Mouse (Mus musculus) cerebellum, adult 2 months (tissue): ENCODE data around the gene Gm12888. TPM values are rescaled to one million over a fixed set of nuclear protein-coding genes. Genes with fewer than 3 reads are reported as not detected.
"Not testable (repeated sequence)": the region's sequence is repeated elsewhere in the genome, so short reads cannot be mapped to it uniquely, and the experiment has no call there.

Experiments used
- DNase-seq, 2 experiments: peaks; one replicate each; pipeline ENCODE4 v3.0.0; 2021
- H3K27ac ChIP-seq: fragments of 200-500 bp; 2 replicates; pipeline ENCODE4 v1.5.1; 2012; ENCODE audit warnings: low read length, control low read depth, inconsistent platforms; ENCODE audit not compliant: insufficient read depth
- H3K27me3 ChIP-seq: fragments of 200-500 bp; 2 replicates; pipeline ENCODE4 v1.6.1; 2012; ENCODE audit warnings: inconsistent platforms, mild to moderate bottlenecking, low read length, moderate library complexity; ENCODE audit not compliant: control insufficient read depth, insufficient read depth
- H3K4me1 ChIP-seq: fragments of 200-500 bp; 2 replicates; pipeline ENCODE4 v1.6.1; 2011; ENCODE audit warnings: low read length; ENCODE audit not compliant: control insufficient read depth, insufficient read depth
- H3K4me3 ChIP-seq: fragments of 200-500 bp; replicated peaks from 2 replicates; pipeline ENCODE3; 2011; ENCODE audit warnings: mild to moderate bottlenecking, low read depth, low read length, control low read depth; ENCODE audit not compliant: insufficient read depth
- WGBS: fragments of 180-500 bp; shearing (Covaris S2); methylation state at CpG from one replicate; pipeline ENCODE4 v1.1.7; 2018; 5-methylcytosine and 5-hydroxymethylcytosine counted together
- polyA plus RNA-seq: library from polyadenylated mRNA; depleted of rRNA; stranded (reverse); fragments of >200 nt; gene quantifications from 2 replicates; pipeline ENCODE4 v1.2.3, GENCODE M21; 2012; rRNA removed

Gene Gm12888
- not detected in 2 replicates for polyA plus RNA-seq

GRCm38 (mm10) chr4:121324817-121325216 is at the start of gene Gm12888:
Gm12888 (minus strand) TSS chr4:121324917.
- not testable (repeated sequence) for H3K27me3 ChIP-seq, H3K27ac ChIP-seq, DNase-seq, H3K4me1 ChIP-seq, H3K4me3 ChIP-seq
- WGBS, result 60% methylated on average over 3 of the region's 5 CpGs

Other genes with a start within 250 kb of the Gm12888 start
- gene Zmpste24, start 226.7 kb downstream of the Gm12888 start, polyA plus RNA-seq, result 24.5 and 25.3 TPM in 2 replicates
- gene Tmco2, start 215.7 kb downstream of the Gm12888 start, polyA plus RNA-seq, result 0.16 TPM in 2 replicates
- gene Rlf, start 109.8 kb downstream of the Gm12888 start, polyA plus RNA-seq, result 14.9 and 16.0 TPM in 2 replicates
- gene Gm12886, start 98.2 kb upstream of the Gm12888 start, polyA plus RNA-seq, result not detected in 2 replicates